Comparison of ENCODE assay signal across 8 mouse cellular contexts in the genomic region with DNA sequence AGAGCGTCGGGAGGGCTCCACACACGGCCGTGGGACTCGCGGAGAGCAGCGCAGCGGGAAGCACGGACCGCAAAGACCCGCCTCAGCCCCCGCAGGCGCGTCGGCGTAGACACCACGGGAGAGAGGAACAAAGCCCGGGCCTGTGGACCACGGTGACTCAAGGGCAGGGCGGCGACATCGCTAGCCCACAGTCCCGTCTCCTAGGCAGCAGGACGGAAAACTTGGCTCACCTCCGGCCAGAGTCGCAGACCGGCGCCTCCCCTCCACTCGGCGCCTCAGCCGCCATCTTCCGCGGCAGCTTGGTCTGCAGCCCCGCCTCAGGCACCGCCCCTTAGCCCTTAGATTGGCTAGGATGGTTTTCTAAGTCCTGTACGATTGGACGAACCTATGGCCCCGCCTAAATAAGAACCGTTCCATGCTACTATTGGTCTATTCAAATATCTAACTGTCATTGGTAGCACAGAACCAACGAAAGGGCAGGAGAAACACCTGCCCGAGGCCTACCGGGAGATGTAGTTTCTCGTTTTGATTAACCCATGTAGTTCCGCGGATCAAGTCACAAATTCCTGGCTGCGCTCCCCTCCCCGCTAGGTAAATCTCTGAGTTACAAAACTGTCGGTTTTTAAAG. TPM values are rescaled to one million over a fixed set of nuclear protein-coding genes. Genes with fewer than 3 reads are reported as not detected.
DNase-seq lines count a peak whose midpoint lies in the region; ATAC-seq and TF ChIP-seq lines count a peak whose summit lies in the region.

A gene (minus strand): TSS at position 306 of the 628 bp plus-strand sequence.

- peak within 1 kb of the TSS; percentile 84 to 96 for H3K4me3 ChIP-seq in ES-E14 (ENCODE audit: insufficient read depth in 1 of 2, low read depth in 1 of 2, low read length in 2 of 2, poor library complexity in 1 of 2, severe bottlenecking in 1 of 2)
- peak within 1 kb of the TSS; percentile 76 for H3K4me3 ChIP-seq in forebrain, embryonic 15.5 days
- peak within 1 kb of the TSS; percentile 92 for H3K4me3 ChIP-seq in lung, adult 2 months (replicated peaks; ENCODE audit: extremely low read depth, low read depth, low read length)

- H3K27ac ChIP-seq in ES-E14 (ENCODE audit: insufficient read depth, low read depth, low read length, poor library complexity, severe bottlenecking) = no peak within 1 kb of the TSS
- H3K27ac ChIP-seq in forebrain, embryonic 15.5 days (replicated peaks) = peak within 1 kb of the TSS; percentile 62

- intact Hi-C loops in heart, postnatal 25 days (cut with DNase I) = loop anchor here (2.0 kb wide), 2 partner anchors 29 to 45 kb away; no protein-coding TSS in a partner anchor

- peak; percentile 57; the same call in 1 of the 2 replicates for TF ChIP-seq POLR2A in lung, adult 2 months (IDR thresholded peaks at IDR 0.05; ENCODE audit: borderline replicate concordance, extremely low read depth, low read depth, low read length)

- peak within 1 kb of the TSS; percentile 61 for H3K4me2 ChIP-seq in forebrain, embryonic 15.5 days (replicated peaks)

- DNase-seq in ES-E14 (ENCODE audit: low read depth, low spot score) = peak; percentile 93
- DNase-seq in cerebellum, adult 11-12 months = peak; percentile 92
- DNase-seq in heart, postnatal 25 days (ENCODE audit: low spot score) = peak; percentile 93
- DNase-seq in layer of hippocampus, adult 18-20 months (ENCODE audit: low spot score in 2 of 2) = peak; percentile 85 to 95
- DNase-seq in lung, adult 2 months = peak; percentile 88
- DNase-seq in thymus, adult 18-20 months = peak; percentile 83 to 88

- 0% methylated on average over 48 of the region's 48 CpGs for WGBS in forebrain, embryonic 15.5 days
- under 1% methylated on average over 48 of the region's 48 CpGs for WGBS in lung, adult 2 months

- peaks cover 4 to 10% of the 10 kb centered on the region in 2 experiments; a peak in 2 of 4 replicates for H3K4me1 ChIP-seq in ES-E14 (ENCODE audit: control insufficient read depth in 2 of 2, insufficient read depth in 2 of 2, low read length in 2 of 2, poor library complexity in 1 of 2)
- peaks cover 19% of the 10 kb centered on the region for H3K4me1 ChIP-seq in forebrain, embryonic 15.5 days
- no peaks in the 10 kb centered on the region for H3K4me1 ChIP-seq in lung, adult 2 months (ENCODE audit: control insufficient read depth, insufficient read depth, low read length)

- in situ Hi-C loops in ES-E14 (cut with MboI; ENCODE audit: low sequenced_read_pairs in 2 of 2, unreplicated experiment in 2 of 2) = no loop called here

- peak; percentile 100 for ATAC-seq in forebrain, embryonic 15.5 days (replicated peaks)
- ATAC-seq in neutrophil, adult 5-6 weeks (ENCODE audit: extremely low read depth, insufficient number of reproducible peaks, low FRiP score, poor library complexity, severe bottlenecking) = peak; percentile 96

- 0 out of 2 replicates have a peak, but pooled peaks cover 1% of the 10 kb centered on the region for H3K36me3 ChIP-seq in ES-E14 (ENCODE audit: control insufficient read depth, insufficient read depth, low read length, poor library complexity, severe bottlenecking)
- H3K36me3 ChIP-seq in forebrain, embryonic 15.5 days = no peaks in the 10 kb centered on the region

- H3K27me3 ChIP-seq in forebrain, embryonic 15.5 days = no peaks in the 10 kb centered on the region

- no peak for TF ChIP-seq CTCF in lung, adult 2 months (IDR thresholded peaks at IDR 0.05; ENCODE audit: insufficient read depth, low read length)

- H3K9ac ChIP-seq in ES-E14 (ENCODE audit: insufficient read depth, low read depth, low read length, poor library complexity, severe bottlenecking) = peak within 1 kb of the TSS; percentile 90
- peak within 1 kb of the TSS; percentile 61 for H3K9ac ChIP-seq in forebrain, embryonic 15.5 days (replicated peaks)

- H3K9me3 ChIP-seq in ES-E14 (ENCODE audit: control insufficient read depth, insufficient read depth, low read depth, low read length) = no peaks in the 10 kb centered on the region
- H3K9me3 ChIP-seq in forebrain, embryonic 15.5 days = no peaks in the 10 kb centered on the region

TF ChIP-seq in ES-E14, 5 proteins besides CTCF, POLR2A, EP300 and RAD21:
- TF ChIP-seq HCFC1 (IDR thresholded peaks at IDR 0.05; ENCODE audit: borderline replicate concordance, insufficient read depth, low read length) = peak; percentile 94
- TF ChIP-seq ZC3H11A (IDR thresholded peaks at IDR 0.05; ENCODE audit: borderline replicate concordance, low read depth, low read length) = no peak
- peak; percentile 59; the same call in 1 of the 2 replicates for TF ChIP-seq CHD2 (IDR thresholded peaks at IDR 0.05; ENCODE audit: low read depth, low read length)
- no peak for TF ChIP-seq ZNF384 (IDR thresholded peaks at IDR 0.05; ENCODE audit: low read depth, low read length)
- TF ChIP-seq MAFK (IDR thresholded peaks at IDR 0.05; ENCODE audit: insufficient read depth, low read depth, low read length) = no peak
TF ChIP-seq in ES-E14: peak in this region for 2.

RNA-seq across cellular contexts. Expression of the gene that starts here (rescaled TPM):
- total RNA-seq in ES-E14 (2012; rRNA removed) = 31.7 and 32.5 TPM in 2 replicates
- polyA plus RNA-seq in forebrain, embryonic 15.5 days (2015; fragmentation: Nextera tagmentation; extraction: Ambion mirVana) = 10.6 and 11.2 TPM in 2 replicates
- 1 to 10 TPM; 1.6 to 1.8 TPM for total RNA-seq in heart, postnatal 25 days (2021)
- total RNA-seq in layer of hippocampus, adult 18-20 months (2021) = 1 to 10 TPM; 2.6 to 2.9 TPM
- 1.3 and 2.2 TPM in 2 replicates for polyA plus RNA-seq in lung, adult 2 months (2012; rRNA removed)
- total RNA-seq in neutrophil, adult 5-6 weeks (2017) = 2.7 and 3.2 TPM in 2 replicates
